Mouse (Mus musculus): ENCODE results near the gene Rxra. TPM values are rescaled to one million over a fixed set of nuclear protein-coding genes. Genes with fewer than 3 reads are reported as not detected.

Rxra gene
- polyA plus RNA-seq, 1 experiment from 2014 or later: 4.7 TPM

Other genes with a start within 250 kb of the Rxra start
- gene Vav2, start 249.4 kb upstream of the Rxra start, polyA plus RNA-seq (2015; fragmentation: Nextera tagmentation; extraction: Ambion mirVana): 4.7 and 5.8 TPM in 2 replicates
- 0.48 and 0.50 TPM in 2 replicates for gene Brd3os, start 234.1 kb upstream of the Rxra start, polyA plus RNA-seq (2015; fragmentation: Nextera tagmentation; extraction: Ambion mirVana)
- 22.5 and 22.9 TPM in 2 replicates for gene Brd3, start 168.8 kb upstream of the Rxra start, polyA plus RNA-seq (2015; fragmentation: Nextera tagmentation; extraction: Ambion mirVana)
- 26.2 and 27.5 TPM in 2 replicates for gene Wdr5, start 161.3 kb upstream of the Rxra start, polyA plus RNA-seq (2015; fragmentation: Nextera tagmentation; extraction: Ambion mirVana)
- 11.2 and 12.7 TPM in 2 replicates for gene Col5a1, start 210.0 kb downstream of the Rxra start, polyA plus RNA-seq (2015; fragmentation: Nextera tagmentation; extraction: Ambion mirVana)

All from liver, embryonic 15.5 days (tissue).